Mouse (Mus musculus): ENCODE measurements around the gene C1ql1.

DNA sequence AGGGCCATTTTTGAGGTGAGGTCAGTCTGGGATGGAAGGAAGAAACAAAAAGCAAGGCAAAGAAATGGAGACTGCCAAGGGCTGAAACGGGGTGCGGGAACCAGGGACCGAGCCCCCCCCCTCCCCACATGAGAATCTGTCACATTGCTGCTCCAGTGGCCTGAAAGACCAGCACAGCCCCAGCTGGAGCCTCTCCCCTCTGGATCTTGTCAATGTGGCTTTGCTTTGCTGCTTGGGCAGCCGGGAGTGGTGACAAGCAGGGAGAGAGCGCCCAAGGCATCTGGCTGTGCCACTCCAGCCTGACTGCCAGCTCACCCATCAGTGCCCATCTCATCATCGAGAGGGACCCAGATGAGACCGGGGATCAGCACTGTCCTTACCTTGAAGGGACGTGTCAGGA lies 11.2 kb upstream of the C1ql1 start:
- TF ChIP-seq CTCF (IDR thresholded peaks at IDR 0.05; ENCODE audit: low read depth, low read length) = no peak
- no peak for TF ChIP-seq POLR2A (IDR thresholded peaks at IDR 0.05; ENCODE audit: extremely low read depth, insufficient read depth, low read length)
